Mouse (Mus musculus) hindbrain, embryonic 16.5 days (tissue): ENCODE measurements around the gene Galnt5. TPM values are rescaled to one million over a fixed set of nuclear protein-coding genes. Genes with fewer than 3 reads are reported as not detected.

Experiments
- ATAC-seq: fragments of 200-750 bp; cut with Nextera tagmentation; 2 replicates; pipeline ENCODE4 v1.8.0; 2017; ENCODE audit warnings: moderate TSS enrichment, moderate library complexity
- H3K27ac ChIP-seq: fragments of 300-500 bp; sonication (generic); 2 replicates; pipeline ENCODE4 v1.5.1; 2014; ENCODE audit warnings: low read depth, mild to moderate bottlenecking, control low read depth, low read length, moderate library complexity
- H3K27me3 ChIP-seq: fragments of 300-500 bp; sonication (generic); replicated peaks from 2 replicates; pipeline ENCODE4 v1.6.1; 2014; ENCODE audit warnings: low read length; ENCODE audit not compliant: control insufficient read depth, insufficient read depth
- H3K36me3 ChIP-seq: fragments of 300-500 bp; sonication (generic); 2 replicates; pipeline ENCODE4 v1.6.1; 2014; ENCODE audit warnings: mild to moderate bottlenecking, low read length, moderate library complexity, mixed read lengths; ENCODE audit not compliant: control insufficient read depth, insufficient read depth
- H3K4me1 ChIP-seq: fragments of 300-500 bp; sonication (generic); 2 replicates; pipeline ENCODE4 v1.6.1; 2014; ENCODE audit warnings: low read depth, low read length; ENCODE audit not compliant: control insufficient read depth, insufficient read depth
- H3K4me2 ChIP-seq: fragments of 300-500 bp; sonication (generic); 2 replicates; pipeline ENCODE4 v1.6.1; 2014; ENCODE audit warnings: mild to moderate bottlenecking, low read length, control low read depth, moderate library complexity
- H3K4me3 ChIP-seq: fragments of 300-500 bp; sonication (generic); 2 replicates; pipeline ENCODE4 v1.5.1; 2014; ENCODE audit warnings: mild to moderate bottlenecking, low read length, control low read depth, moderate library complexity
- H3K9ac ChIP-seq: fragments of 300-500 bp; sonication (generic); 2 replicates; pipeline ENCODE4 v1.6.1; 2014; ENCODE audit warnings: low read depth, mild to moderate bottlenecking, control low read depth, low read length, moderate library complexity
- H3K9me3 ChIP-seq: fragments of 300-500 bp; sonication (generic); 2 replicates; pipeline ENCODE4 v1.6.1; 2014; ENCODE audit warnings: mild to moderate bottlenecking, low read length, moderate library complexity; ENCODE audit not compliant: control insufficient read depth
- WGBS: fragments of 180-500 bp; shearing (Covaris S2); extraction: QIAGEN DNeasy Blood & Tissue Kit; methylation state at CpG from one replicate; pipeline ENCODE4 v1.1.7; 2014; 5-methylcytosine and 5-hydroxymethylcytosine counted together
- polyA plus RNA-seq: library from polyadenylated mRNA; unstranded; fragments of >200 nt; fragmentation: Nextera tagmentation; extraction: Ambion mirVana; gene quantifications from 2 replicates; pipeline ENCODE4 v1.2.1, GENCODE M21; 2015

Gene Galnt5
- 0.19 and 0.20 TPM in 2 replicates for polyA plus RNA-seq

- H3K4me2 ChIP-seq: 0 out of 2 replicates have a peak within 1 kb of the TSS, but pooled peaks have one; percentile 8
- H3K4me3 ChIP-seq: no peak within 1 kb of the TSS
- no peaks in the 10 kb centered on the region for H3K9me3 ChIP-seq
- WGBS: 64% methylated on average over 12 of the region's 12 CpGs
- ATAC-seq: no peak
- no peak within 1 kb of the TSS for H3K27ac ChIP-seq
- H3K36me3 ChIP-seq: no peaks in the 10 kb centered on the region
- no peaks in the 10 kb centered on the region for H3K4me1 ChIP-seq
- H3K9ac ChIP-seq: no peak within 1 kb of the TSS
- no peaks in the 10 kb centered on the region for H3K27me3 ChIP-seq
Observed at GRCm38 (mm10) chr2:57997752-57998430, at the start of gene Galnt5. Galnt5 (plus strand) TSS chr2:57997884.

DNA sequence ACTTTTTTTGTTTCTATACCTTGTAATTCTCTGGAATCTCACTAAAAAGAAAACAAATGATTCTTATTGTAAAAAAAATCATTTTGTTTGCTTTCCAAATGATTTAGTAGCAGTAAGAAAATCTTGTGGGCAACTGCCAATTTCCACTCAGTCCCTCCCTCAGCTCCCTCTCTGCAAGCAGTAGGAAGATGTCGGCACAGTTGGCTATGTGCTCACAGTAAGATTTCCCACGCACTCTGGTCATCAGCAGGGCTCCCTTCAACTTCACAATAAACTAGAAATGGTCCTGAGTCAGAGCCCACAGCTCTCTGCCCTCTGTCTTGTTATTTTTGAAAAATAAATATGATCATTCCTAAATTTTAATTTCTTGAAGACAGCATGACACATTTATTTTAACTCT is 46.1 kb upstream of the Galnt5 start:
- no peaks in the 10 kb centered on the region for H3K9me3 ChIP-seq
- H3K4me3 ChIP-seq: no peak overlapping the region
- H3K27me3 ChIP-seq: no peaks in the 10 kb centered on the region
- 53% methylated on average over 2 of the region's 2 CpGs for WGBS
- H3K4me2 ChIP-seq: no peak overlapping the region
- no peak for ATAC-seq
- no peaks in the 10 kb centered on the region for H3K4me1 ChIP-seq
- H3K9ac ChIP-seq: no peak overlapping the region
- no peaks in the 10 kb centered on the region for H3K36me3 ChIP-seq
- H3K27ac ChIP-seq: no peak overlapping the region

GRCm38 (mm10) chr2:57960786-57961185 is 36.9 kb upstream of the Galnt5 start:
- H3K4me1 ChIP-seq: no peaks in the 10 kb centered on the region
- no peaks in the 10 kb centered on the region for H3K27me3 ChIP-seq
- no peak overlapping the region for H3K4me3 ChIP-seq
- H3K9me3 ChIP-seq: no peaks in the 10 kb centered on the region
- WGBS: 80% methylated on average over 5 of the region's 5 CpGs
- no peak for ATAC-seq
- H3K36me3 ChIP-seq: no peaks in the 10 kb centered on the region
- H3K27ac ChIP-seq: no peak overlapping the region
- no peak overlapping the region for H3K9ac ChIP-seq
- no peak overlapping the region for H3K4me2 ChIP-seq

DNA sequence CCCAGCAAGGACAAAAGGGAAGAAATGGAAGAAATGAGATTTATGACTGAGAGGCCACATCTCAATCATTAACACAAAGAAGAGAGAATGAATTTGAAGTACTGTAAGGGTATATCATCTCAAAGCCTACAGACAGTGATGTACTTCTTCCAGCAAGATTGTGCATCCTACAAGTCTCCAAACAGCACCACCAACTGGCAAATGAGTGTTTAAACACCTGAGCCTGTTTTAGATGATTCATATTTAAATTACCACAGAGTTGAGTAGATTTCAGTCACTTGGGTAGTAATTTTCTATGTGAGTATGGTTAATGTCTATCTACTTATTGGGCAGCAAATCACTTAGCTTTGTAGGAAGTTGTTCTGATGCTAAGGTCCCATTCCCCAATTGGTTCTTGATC is 15.4 kb upstream of the Galnt5 start:
- no peak overlapping the region for H3K4me3 ChIP-seq
- H3K4me1 ChIP-seq: no peaks in the 10 kb centered on the region
- no peaks in the 10 kb centered on the region for H3K36me3 ChIP-seq
- H3K27ac ChIP-seq: no peak overlapping the region
- H3K9ac ChIP-seq: no peak overlapping the region
- H3K4me2 ChIP-seq: no peak overlapping the region
- no peaks in the 10 kb centered on the region for H3K9me3 ChIP-seq
- ATAC-seq: no peak
- no peaks in the 10 kb centered on the region for H3K27me3 ChIP-seq

DNA sequence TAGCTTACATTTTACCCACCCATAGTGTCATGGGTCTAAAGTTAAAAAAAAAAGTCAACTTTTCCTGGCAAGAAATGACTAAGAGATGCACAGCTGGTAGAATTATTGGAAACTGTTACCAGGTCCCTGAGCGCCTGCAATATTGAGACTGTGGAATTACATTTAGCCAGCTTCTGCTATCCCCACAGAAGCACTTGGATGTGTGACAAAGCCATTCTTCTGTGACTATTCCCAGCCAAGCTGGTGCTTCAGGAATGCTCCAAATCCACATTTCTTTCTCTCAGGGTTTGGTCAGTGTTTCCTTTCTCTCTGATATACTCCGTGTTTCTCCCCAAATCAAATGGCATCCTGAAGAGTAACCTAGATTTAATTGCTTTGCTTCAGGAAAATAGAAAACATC is 6.6 kb upstream of the Galnt5 start:
- H3K4me1 ChIP-seq: no peaks in the 10 kb centered on the region
- H3K36me3 ChIP-seq: no peaks in the 10 kb centered on the region
- no peak for ATAC-seq
- H3K9me3 ChIP-seq: no peaks in the 10 kb centered on the region
- H3K9ac ChIP-seq: no peak overlapping the region
- H3K4me2 ChIP-seq: no peak overlapping the region
- H3K27ac ChIP-seq: no peak overlapping the region
- 86% methylated on average over 2 of the region's 2 CpGs for WGBS
- H3K27me3 ChIP-seq: no peaks in the 10 kb centered on the region
- no peak overlapping the region for H3K4me3 ChIP-seq

- Histone ChIP-seq H3K4me1 (no peaks in the 10 kb centered on the region), H3K4me2 (no peak overlapping the region), H3K9ac (no peak overlapping the region), H3K27me3 (no peaks in the 10 kb centered on the region), H3K9me3 (no peaks in the 10 kb centered on the region), H3K27ac (no peak overlapping the region), H3K4me3 (no peak overlapping the region), H3K36me3 (no peaks in the 10 kb centered on the region)
- 83% methylated on average over 3 of the region's 3 CpGs for WGBS
- no peak for ATAC-seq
Observed at GRCm38 (mm10) chr2:58001497-58001896, 3.8 kb downstream of the Galnt5 start.

- Histone ChIP-seq H3K27ac (no peak overlapping the region), H3K9ac (no peak overlapping the region), H3K4me3 (no peak overlapping the region), H3K4me1 (no peaks in the 10 kb centered on the region), H3K9me3 (no peaks in the 10 kb centered on the region), H3K36me3 (no peaks in the 10 kb centered on the region), H3K4me2 (no peak overlapping the region), H3K27me3 (no peaks in the 10 kb centered on the region)
- 95% methylated on average over 5 of the region's 5 CpGs for WGBS
- ATAC-seq: no peak
Observed at GRCm38 (mm10) chr2:58007081-58007480, 9.4 kb downstream of the Galnt5 start.

DNA sequence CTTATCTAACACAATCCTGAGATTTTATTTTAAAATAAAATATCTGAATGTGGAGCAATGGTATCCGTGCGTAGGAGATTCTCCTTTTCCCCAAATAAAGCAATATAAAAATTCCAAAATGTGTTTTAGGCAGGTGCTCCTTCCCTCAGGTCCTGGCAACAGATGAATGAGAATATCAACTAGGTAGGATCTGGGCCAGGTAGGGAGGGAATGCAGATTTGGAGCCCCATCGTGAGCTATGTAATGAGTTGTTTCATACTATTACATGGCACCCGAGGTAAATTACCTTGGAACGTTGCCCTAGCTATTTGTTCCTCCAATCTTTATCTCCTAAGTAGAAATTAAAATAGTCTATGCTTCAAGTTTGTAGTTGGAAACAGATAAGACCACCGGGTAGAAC is 25.9 kb downstream of the Galnt5 start:
- Histone ChIP-seq H3K27me3 (no peaks in the 10 kb centered on the region), H3K4me3 (no peak overlapping the region), H3K27ac (no peak overlapping the region), H3K4me1 (no peaks in the 10 kb centered on the region), H3K9me3 (no peaks in the 10 kb centered on the region), H3K36me3 (no peaks in the 10 kb centered on the region), H3K4me2 (no peak overlapping the region), H3K9ac (no peak overlapping the region)
- 86% methylated on average over 6 of the region's 6 CpGs for WGBS
- ATAC-seq: no peak

DNA sequence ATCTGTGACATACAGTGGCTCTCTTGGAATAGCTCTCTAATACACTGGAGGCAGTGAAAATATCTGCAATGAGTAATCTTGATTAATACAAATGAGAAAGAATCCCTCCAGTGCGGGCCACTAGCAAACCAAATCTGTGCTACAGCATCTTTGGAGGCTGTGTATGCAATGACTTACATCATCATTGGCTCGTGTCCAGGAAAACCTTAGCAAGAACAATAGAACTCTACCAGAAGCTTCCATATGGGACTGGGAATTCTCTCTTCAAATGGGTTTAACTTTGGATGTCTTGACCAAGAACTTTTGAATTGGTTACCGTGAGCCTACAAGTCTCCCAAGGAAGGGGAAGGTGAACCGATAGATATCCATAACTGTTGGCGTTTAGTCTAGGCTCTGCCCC is 29.1 kb downstream of the Galnt5 start:
- H3K4me2 ChIP-seq: no peak overlapping the region
- ATAC-seq: no peak
- H3K27ac ChIP-seq: no peak overlapping the region
- H3K9ac ChIP-seq: no peak overlapping the region
- no peaks in the 10 kb centered on the region for H3K9me3 ChIP-seq
- 87% methylated on average over 5 of the region's 5 CpGs for WGBS
- H3K4me1 ChIP-seq: no peaks in the 10 kb centered on the region
- H3K4me3 ChIP-seq: no peak overlapping the region
- no peaks in the 10 kb centered on the region for H3K27me3 ChIP-seq
- no peaks in the 10 kb centered on the region for H3K36me3 ChIP-seq

DNA sequence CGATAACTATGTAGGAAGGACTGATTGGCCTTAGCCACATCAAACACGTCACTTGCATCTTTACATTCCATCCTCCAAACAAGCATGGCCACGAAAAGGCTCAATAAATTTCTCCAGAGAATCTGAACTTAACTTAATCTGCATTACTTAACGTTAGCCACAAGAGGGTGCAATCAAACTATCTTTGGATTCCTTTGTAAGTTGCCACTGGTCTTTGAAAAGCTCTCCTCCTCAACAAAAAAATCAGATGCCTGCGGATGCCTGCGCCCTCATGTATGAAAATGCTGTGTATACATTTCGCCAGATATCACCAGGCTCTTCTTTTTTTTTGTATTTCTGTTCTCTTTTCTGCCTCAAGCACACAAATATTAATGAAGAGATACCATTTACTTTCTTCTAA is 31.7 kb downstream of the Galnt5 start:
- no peaks in the 10 kb centered on the region for H3K36me3 ChIP-seq
- H3K27ac ChIP-seq: no peak overlapping the region
- WGBS: 26% methylated on average over 7 of the region's 7 CpGs

More for the DNA sequence above, 31.7 kb downstream of the Galnt5 start:
- H3K27me3 ChIP-seq: no peaks in the 10 kb centered on the region
- no peaks in the 10 kb centered on the region for H3K4me1 ChIP-seq
- no peak overlapping the region for H3K4me3 ChIP-seq
- H3K4me2 ChIP-seq: no peak overlapping the region
- ATAC-seq: no peak
- no peak overlapping the region for H3K9ac ChIP-seq
- no peaks in the 10 kb centered on the region for H3K9me3 ChIP-seq
